Mouse (Mus musculus) gastrocnemius, adult 18-20 months (tissue): ENCODE measurements at regions not wholly inside any gene's neighbourhood (a gene's known extent, or its start where the extent isn't known, plus 50 kb on each side); places are given as distances from the start of the nearest gene placed in this dataset.

ENCODE experiments used
- DNase-seq: peaks from one replicate; pipeline ENCODE4 v3.0.0; 2021; ENCODE audit warnings: low spot score

DNA sequence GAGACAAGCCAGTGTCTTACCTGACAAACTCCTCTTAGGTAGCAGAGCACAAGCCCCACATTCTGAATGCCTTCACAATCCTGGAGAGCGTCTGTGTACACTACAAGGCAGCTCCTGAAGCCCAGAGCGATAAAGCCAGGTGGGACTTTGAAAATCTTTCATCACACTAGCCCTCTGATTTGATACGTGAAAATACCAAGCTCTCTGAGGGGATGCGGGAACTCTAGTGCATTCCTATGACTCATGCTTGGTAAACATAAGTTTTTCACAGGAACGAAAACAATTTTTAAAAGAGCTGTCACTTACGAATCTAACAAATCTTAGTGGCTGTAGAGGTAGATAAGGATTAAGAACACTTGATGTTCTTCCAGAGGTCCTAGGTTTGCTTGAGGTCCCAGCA is 108.6 kb upstream of the Peli1 start:
- no peak for DNase-seq

DNA sequence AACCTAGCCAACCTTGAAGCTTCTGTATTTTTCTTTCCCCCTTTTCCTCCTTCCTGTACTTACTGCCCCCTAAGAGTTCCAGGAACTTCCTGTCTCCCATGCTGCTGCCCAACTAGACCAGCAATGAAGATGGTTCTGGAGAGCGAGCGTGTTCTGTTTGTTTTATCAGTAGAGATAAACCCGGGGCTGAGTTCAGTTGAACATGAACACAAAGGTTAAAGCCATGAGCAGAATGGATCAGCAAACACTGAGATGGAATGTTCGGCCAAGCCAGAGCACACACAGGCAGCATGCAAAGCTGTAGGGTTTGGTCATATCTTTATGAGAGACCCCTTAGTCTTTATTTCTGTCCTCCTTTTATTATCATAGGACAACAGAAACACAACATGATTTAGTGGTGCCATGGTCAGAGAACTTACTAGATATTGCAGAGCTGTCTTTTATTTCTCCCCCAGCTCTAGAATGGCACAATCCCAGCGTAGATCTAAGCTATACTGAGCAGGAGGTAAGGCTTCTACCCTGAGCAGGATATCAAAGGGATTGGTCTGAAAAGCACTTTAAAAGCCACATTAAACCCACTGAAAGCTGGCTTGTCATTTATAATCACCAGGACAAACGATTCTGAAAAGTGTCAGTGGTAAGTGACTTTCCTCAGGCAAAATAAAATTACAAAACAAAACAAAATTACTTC is 105.9 kb upstream of the Peli1 start:
- DNase-seq, result no peak

DNA sequence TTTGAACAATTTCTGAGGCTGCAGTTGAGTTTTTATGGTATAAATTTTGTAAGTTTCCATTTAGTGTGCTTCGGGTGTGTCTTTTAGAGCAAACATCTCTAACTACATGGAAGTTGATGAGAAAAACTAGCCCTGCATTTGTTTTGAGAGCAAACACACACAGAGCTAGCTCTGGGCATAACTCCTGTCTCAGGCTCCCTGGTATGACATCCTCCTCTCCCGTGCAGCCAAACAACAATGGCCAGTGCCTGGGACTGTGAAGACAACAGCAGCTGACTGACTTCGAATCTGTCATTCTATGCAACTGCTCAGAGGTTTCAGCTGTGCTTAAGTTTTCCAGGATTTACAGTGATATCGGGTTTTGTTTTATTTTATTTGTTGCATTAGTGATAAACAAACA is 105.3 kb upstream of the Peli1 start:
- DNase-seq, result no peak

DNA sequence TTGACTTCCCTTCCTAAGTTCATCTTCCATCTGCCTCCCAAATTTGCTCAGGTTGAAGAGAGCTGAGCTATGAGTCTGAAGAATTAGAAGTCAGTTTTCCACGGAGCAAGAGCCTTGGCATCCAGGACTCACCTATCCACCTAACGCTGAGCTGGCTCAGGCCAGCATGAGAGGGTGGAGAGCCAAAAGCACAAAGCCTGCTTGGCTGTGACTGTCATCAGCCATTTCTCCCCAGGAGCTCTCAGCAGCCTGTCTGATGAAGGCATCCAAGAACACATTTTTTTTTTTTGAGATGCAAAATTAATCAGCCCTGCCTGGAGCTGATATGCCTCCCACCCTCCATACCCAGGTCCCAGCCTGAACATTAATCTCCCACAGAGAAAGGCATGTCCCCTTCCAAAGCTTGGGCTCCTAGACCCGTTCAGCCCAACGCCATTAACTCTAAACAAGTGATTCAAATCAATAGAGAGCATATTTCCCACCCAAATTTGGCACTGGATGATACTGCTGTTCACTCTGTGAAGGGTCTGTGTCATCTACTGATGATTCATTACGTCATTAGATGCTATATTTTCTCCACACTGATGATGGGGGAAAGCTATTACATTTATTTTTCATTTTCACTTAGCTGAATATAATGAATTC is 103.8 kb upstream of the Peli1 start:
- no peak for DNase-seq

DNA sequence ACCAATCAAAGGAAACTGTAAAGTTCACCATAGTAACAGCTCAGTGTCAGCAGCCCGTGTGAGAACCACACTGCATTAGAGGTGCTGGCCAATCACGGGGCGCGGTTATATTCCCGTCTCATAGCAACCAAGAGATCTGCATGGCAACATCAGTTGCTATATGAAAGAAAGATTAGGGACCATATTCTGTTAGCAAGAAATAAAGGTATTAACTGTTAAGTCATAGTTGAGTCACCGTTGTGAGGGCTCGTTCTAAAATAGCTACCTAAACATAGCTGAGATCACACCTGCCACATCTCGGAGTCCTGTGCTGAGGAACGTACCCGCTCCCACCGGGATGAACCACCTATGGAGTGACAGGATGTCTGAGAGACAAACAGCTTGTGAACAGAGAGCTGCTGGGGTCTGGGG is 103.2 kb upstream of the Peli1 start:
- no peak for DNase-seq

DNA sequence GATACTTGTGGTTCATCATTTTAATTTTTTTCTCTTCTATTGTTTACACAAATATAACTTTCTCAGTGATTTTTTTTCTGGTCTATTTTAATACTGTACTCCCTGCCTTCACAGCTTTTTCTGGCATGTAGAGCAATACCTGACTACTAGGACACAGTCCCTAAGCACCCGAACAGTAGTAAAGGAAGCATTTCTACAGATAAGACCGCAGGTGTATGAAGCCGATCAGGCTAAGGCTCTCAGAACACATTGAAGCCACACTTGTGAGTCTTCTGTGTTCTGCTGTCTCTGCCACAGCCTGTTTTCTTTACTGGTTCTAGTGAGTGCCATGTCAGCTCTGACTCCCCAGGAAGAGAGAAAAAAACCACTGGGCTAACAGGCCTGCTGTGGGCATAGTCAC is 102.2 kb upstream of the Peli1 start:
- no peak for DNase-seq

DNA sequence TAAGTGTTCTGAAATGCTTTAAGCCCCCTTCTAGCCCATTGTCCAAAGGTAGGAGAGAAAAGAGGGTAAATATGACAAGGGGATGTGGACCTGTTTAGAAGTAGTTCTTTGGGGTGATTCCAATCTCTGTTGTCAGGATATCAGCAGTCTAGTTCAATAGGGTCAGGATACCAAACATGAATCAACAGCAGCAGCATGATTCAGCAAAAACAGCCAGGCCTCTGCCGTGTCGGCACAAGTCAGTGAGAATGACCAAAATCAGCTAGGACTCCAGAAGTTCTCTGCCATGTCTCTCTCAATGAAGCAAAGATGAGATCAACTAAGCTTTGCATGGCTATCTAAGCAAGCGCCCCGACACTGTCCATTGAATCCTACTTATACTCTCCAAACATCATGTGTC is 97.5 kb upstream of the Peli1 start:
- DNase-seq, result no peak

DNA sequence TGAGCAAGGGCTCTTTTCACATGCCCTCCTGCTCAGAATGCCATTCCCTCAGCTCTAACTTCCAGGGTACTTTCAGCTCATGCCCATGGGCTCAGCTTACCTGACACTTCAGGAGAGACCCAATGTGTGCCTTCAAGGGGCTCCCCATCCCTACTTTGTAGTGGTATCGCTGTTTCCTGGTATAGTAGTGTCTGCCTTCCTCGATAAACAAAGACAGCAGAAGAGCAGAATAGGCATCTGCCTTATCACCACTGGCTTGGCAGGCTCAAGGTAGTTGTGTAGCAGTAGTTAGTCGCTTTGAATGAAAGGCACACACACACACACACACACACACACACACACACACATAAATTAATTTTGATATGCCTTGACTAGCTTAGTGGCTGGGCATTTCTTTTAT is 89.7 kb upstream of the Peli1 start:
- no peak for DNase-seq

DNA sequence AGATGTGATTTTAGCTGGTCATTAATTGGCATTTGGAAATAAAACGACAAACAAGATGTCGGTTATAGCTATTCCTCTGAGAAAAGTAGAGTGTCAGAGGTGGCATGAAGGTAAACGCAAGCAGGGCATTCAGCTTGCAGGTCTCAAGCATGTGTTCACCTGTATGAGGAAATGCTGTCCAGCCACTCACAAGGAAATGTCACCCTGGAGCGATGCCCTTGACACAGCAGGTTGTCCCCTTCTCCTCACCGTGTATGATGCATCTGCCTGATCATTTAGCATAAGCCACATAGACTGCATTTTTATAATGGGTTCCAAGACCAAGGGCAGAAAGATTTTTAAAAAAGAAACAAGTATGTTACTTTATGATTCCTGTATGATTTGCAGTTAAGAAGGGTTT is 83.9 kb upstream of the Peli1 start:
- no peak for DNase-seq

DNA sequence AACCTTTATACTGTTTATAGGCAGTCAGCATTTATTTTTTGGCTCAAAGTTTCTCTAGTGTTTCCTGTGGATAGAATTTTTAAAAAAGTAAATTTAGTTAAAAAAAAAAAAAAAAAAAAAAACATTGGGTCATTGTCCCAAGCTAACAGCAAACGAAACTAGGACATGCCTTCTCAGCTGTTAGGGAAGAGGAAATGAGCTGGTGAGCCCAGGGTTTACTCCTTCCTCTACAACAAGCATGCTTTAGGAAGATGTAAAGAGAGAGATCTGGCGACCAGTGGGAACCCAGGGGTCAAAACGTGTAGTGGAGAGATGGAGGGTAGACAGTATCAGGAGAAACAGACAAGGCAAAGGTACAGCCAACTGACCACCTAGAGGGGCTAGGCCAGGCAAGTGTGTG is 81.6 kb upstream of the Peli1 start:
- DNase-seq, result no peak

DNA sequence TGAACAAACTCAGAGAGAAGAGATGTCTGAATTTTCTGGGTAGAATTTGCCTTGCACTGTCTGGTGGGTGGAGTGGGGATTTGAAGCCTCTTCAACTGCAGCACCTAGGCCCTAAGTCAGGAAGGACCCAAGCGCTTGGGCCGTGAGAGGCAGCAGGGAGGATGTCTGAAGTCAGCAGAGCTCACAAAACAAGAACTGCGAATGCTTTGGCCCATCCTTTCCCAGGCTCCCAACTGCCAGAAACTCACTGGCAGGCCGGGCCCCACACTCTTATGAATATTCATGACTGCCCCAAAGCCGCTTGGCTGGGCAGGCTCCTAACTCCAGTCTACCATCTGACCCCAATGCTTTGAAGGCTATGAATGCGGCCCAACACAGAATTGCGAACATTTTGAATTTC is 80.2 kb upstream of the Peli1 start:
- no peak for DNase-seq

DNA sequence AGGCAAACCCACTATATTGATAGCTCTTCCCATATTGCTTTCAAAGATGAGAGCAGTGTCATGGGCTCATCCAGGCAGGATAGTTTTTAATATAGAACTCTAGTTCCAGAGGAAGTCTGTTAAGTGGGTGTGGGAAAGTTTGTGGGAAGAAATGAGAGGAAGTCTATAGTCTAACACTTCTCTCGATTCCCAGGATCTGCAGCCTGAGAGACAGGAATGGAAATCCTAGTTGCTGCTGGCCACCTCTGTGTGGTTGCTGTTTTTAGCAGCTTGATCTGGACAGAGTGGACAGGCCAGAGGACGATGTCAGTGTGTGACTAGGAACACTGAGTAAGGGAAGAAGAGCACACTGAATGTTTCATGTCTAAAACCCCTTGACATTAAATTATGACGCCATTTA is 76.8 kb upstream of the Peli1 start:
- DNase-seq, result peak; percentile 27

DNA sequence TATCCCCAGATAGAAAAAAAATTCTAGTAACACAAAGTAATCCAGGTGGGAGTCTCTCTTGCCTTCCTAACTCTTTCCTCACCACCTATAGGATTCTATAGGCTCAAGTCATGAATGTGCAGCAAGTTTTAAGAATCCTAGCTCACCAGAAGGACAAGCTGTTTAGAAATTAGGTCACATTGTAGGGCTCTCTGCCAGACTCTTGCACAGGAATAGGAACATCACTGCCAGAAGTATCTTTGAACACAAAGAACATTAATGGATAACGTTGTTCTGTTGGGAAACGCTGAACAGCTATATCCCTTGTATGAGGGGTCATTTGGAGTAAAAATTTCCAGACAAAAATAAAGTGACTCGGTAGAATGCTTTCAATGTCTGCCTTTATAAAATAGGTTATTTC is 75.6 kb upstream of the Peli1 start:
- peak; percentile 50 for DNase-seq

DNA sequence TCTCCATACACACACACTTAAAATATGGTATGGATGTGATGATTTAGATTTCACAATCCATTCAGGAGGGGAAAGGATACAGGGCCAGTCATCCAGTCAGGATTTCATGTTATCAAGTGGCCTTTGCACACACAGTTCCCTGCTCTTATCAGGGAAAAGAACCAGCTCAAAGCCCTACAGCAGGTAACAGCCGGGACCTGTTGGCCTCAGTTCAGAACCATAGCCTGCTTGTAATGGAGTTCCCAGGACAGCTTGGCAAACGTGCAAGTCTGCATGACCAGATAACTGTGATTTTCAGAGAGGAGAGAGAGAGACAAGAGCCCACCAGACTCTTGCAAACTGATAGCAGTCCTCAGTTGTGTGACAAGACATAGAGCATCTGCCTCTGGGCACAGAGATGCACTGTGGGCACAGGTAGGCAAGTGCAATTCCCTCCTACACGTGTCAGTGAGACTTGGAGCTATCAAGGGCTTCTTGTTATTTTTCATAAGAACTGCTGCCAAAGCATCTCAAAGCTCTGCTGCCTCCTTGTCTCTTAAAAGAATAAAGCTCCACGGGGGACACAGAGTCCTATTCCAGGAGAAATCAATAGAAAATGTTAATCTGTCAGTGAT is 74.9 kb upstream of the Peli1 start:
- no peak for DNase-seq

DNA sequence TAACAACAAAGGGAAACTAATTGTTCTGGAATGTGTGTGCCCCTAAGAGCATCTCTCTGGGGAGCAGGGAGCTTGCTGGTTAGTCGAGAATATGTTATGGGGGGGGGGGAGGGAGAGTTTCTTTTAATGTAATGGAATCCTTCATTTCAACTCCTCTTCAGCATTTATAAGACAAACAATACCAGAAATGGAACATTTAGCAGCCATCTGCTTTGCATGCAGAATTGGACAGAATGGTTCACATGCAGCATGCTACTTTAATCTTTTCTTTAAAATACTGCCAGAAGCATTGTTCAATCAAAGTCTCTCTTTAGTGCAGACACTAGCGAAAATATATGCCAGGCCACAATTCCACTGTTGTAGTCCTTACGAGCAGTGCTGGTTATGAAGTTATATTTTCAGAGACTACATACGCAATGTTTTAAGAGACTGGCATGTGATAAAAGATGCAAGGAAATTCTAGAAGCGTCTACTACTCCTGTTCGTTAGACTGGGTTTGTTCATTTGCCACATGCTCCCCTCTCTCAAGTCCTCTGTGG is 74.2 kb upstream of the Peli1 start:
- no peak for DNase-seq

DNA sequence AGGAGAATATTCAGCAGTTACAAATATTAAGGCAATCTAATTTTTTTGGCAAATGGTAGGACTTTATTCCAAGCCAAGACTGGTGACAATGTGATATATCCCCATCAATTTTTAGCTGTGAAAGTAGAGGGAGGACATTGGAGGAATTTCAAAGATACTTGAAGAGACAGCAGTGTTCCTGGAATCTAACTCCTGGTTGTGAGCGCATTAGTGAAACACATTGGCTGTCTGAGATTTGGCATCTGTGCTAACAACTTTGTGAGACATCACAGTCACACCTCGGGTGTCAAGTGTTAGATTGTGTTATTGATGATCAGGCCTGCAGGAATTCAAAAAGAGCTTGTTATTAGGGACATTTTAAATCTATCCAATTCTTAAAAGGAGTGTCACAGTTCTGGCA is 71.3 kb upstream of the Peli1 start:
- no peak for DNase-seq

DNA sequence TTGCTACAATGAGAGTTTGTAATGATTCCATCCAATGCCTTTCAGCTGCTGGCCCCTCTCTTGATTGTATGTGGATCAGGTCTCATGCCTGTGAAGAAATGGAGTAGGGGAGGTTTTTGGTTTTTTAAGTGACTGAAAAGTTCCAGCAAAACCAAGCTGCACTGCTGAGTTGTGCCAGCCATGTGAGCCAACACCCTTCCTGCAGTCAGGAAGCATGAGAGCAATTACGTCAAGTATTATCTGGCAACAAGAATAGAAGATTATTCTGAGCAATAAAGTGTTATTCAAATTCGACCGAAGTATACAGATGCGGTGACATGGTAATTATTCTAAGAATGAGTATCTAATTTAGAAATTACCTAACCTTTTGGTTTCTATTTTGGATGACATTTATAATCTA is 67.0 kb upstream of the Peli1 start:
- no peak for DNase-seq

DNA sequence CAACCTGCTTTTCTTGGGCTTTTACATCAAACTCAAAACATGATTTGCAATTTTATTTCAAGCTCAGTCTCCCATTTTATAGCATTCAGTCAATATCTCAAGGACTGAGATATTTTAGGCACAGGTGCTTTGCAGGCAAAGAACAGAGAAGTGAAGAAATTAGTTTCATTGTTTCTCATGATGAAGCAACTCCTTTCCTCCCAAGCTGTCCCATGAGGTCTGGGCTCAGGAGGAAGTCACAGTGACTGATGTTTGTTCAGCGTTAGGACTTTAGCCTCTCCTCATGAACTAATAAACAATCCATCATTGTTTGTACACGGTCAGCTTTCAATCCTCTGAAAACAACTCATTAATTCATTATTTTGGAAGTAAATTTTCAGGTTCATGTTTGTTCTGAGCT is 66.6 kb upstream of the Peli1 start:
- no peak for DNase-seq

DNA sequence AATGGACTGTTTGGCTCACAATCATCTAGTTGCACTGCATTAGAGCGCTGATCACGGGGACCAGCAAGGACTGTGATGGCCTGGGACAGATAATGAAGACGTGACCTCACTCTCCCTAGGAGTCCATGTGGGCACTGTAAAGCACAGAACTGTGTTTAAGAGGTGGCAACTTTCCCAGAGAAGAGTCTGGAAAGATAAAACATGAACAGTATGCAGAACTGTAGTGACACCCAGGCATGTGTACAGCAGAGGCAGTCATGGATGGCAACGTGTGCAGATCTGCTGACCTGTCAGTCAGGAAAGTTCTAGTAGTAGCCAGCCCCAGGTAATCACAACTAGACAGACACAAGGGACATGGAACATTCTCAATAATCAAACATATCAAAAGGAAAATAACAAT is 63.8 kb upstream of the Peli1 start:
- DNase-seq, result no peak

DNA sequence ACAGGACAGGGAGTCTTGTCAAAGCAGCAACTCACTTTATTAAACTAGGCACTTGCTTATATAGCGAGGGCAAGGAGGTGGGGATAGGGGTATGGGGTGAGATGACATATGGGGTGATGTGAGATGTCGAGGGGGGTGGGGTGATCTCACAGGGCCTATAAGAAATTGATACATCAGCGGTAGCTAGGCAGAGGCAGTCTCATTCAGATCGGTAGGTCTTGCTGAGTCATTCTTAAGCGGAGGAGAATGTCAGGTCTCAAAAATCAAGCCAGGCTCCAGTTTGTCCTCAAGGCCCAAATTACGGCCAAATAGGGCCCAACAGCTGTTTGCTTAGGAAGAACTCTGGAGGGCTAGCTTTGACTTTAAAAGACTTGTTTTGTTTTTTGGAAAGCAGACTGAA is 60.7 kb upstream of the Peli1 start:
- DNase-seq, result no peak

DNA sequence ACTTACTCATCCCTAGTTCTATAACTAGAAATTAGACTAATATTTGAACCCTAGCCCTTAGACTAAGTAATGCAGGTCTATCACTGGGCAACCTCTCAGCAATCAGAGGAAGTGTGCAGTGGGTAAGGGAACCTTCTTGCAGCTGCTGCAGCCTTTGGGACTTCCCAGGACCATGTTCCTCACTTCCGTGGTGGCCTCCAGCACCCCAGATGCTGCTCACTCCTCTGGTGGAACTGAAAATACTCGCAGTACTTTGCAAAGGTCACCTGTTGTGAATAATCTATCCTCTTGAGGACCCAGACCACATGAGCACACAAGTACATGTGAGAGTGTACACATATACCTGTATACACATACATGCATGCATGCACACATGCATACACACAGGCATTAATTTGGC is 59.3 kb upstream of the Peli1 start:
- no peak for DNase-seq

DNA sequence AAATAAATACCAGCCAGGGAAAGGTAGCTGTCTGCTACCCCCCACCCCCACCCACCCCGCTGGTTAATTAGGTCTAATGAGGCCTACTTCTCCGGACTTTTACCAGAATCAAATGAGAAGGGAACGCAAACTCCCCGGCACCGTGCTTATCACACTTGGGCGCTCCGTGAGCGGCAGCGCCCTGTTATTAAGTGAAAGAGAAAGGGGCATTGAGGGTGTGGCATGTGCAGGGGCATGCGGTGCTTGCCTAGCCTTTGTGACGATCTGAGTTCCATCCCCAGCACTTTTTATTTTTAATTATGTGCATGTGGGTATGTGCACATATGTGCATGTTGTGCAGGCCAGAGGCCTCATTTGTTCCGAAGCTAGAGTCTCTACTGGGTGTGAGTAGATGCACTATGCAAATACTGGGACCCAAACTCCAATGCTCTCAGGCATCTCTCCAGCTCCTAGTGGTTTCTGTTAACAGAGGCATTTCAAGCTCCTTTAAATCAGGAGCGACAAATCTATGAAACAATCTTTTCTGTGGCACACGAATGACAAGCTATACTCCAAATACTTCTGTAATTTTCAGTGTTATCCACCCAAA is 57.8 kb upstream of the Peli1 start:
- DNase-seq, result no peak
